Mouse (Mus musculus): ENCODE measurements around the gene Kirrel3. TPM values are rescaled to one million over a fixed set of nuclear protein-coding genes. Genes with fewer than 3 reads are reported as not detected.

The Kirrel3 gene
- polyA plus RNA-seq, 1 experiment from 2014 or later = 48.9 TPM

GRCm38 (mm10) chr9:34809993-34810513, 324.4 kb downstream of the Kirrel3 start:
- no peak overlapping the region for H3K27ac ChIP-seq (ENCODE audit: low read depth, low read length)
- H3K27me3 ChIP-seq (replicated peaks; ENCODE audit: control insufficient read depth, insufficient read depth, low read length) = no peaks in the 10 kb centered on the region
- H3K4me2 ChIP-seq (ENCODE audit: low read length) = no peak overlapping the region
- H3K4me1 ChIP-seq (ENCODE audit: control insufficient read depth, insufficient read depth, low read depth, low read length) = peaks cover 5% of the 10 kb centered on the region
- 49% methylated on average over 5 of the region's 5 CpGs for WGBS
- H3K9ac ChIP-seq (ENCODE audit: low read depth, low read length) = no peak overlapping the region
- no peaks in the 10 kb centered on the region for H3K9me3 ChIP-seq (ENCODE audit: control insufficient read depth, low read length)
- H3K4me3 ChIP-seq (ENCODE audit: low read length) = no peak overlapping the region
- no peaks in the 10 kb centered on the region for H3K36me3 ChIP-seq (ENCODE audit: control insufficient read depth, insufficient read depth, low read length)
- peak; percentile 60 for ATAC-seq

GRCm38 (mm10) chr9:34818325-34818976, 332.8 kb downstream of the Kirrel3 start:
- no peak for ATAC-seq
- H3K9me3 ChIP-seq (ENCODE audit: control insufficient read depth, low read length) = no peaks in the 10 kb centered on the region
- no peak overlapping the region for H3K27ac ChIP-seq (ENCODE audit: low read depth, low read length)
- no peaks in the 10 kb centered on the region for H3K36me3 ChIP-seq (ENCODE audit: control insufficient read depth, insufficient read depth, low read length)
- H3K9ac ChIP-seq (ENCODE audit: low read depth, low read length) = no peak overlapping the region
- H3K4me2 ChIP-seq (ENCODE audit: low read length) = no peak overlapping the region
- H3K4me3 ChIP-seq (ENCODE audit: low read length) = no peak overlapping the region
- 35% methylated on average over 10 of the region's 10 CpGs for WGBS
- H3K4me1 ChIP-seq (ENCODE audit: control insufficient read depth, insufficient read depth, low read depth, low read length) = peaks cover 5% of the 10 kb centered on the region
- H3K27me3 ChIP-seq (replicated peaks; ENCODE audit: control insufficient read depth, insufficient read depth, low read length) = no peaks in the 10 kb centered on the region

GRCm38 (mm10) chr9:34824358-34825088, 338.8 kb downstream of the Kirrel3 start:
- Histone ChIP-seq H3K9ac (ENCODE audit: low read depth, low read length) (no peak overlapping the region), H3K4me3 (ENCODE audit: low read length) (no peak overlapping the region), H3K4me1 (ENCODE audit: control insufficient read depth, insufficient read depth, low read depth, low read length) (peaks cover 5% of the 10 kb centered on the region), H3K4me2 (ENCODE audit: low read length) (no peak overlapping the region), H3K9me3 (ENCODE audit: control insufficient read depth, low read length) (no peaks in the 10 kb centered on the region), H3K27ac (ENCODE audit: low read depth, low read length) (0 out of 2 replicates have a peak overlapping the region, but pooled peaks have one; percentile 9), H3K36me3 (ENCODE audit: control insufficient read depth, insufficient read depth, low read length) (no peaks in the 10 kb centered on the region), H3K27me3 (replicated peaks; ENCODE audit: control insufficient read depth, insufficient read depth, low read length) (no peaks in the 10 kb centered on the region)
- WGBS = 54% methylated on average over 18 of the region's 18 CpGs
- ATAC-seq = peak; percentile 54; the same call in 1 of the 2 replicates

GRCm38 (mm10) chr9:34825089-34825400, 339.4 kb downstream of the Kirrel3 start:
- Histone ChIP-seq H3K27me3 (replicated peaks; ENCODE audit: control insufficient read depth, insufficient read depth, low read length) (no peaks in the 10 kb centered on the region), H3K4me3 (ENCODE audit: low read length) (no peak overlapping the region), H3K4me1 (ENCODE audit: control insufficient read depth, insufficient read depth, low read depth, low read length) (peaks cover 5% of the 10 kb centered on the region), H3K4me2 (ENCODE audit: low read length) (no peak overlapping the region), H3K9ac (ENCODE audit: low read depth, low read length) (no peak overlapping the region), H3K9me3 (ENCODE audit: control insufficient read depth, low read length) (no peaks in the 10 kb centered on the region), H3K27ac (ENCODE audit: low read depth, low read length) (no peak overlapping the region), H3K36me3 (ENCODE audit: control insufficient read depth, insufficient read depth, low read length) (no peaks in the 10 kb centered on the region)
- ATAC-seq = 0 out of 2 replicates have a peak, but pooled peaks have one; percentile 18
- 29% methylated on average over 2 of the region's 2 CpGs for WGBS

DNA sequence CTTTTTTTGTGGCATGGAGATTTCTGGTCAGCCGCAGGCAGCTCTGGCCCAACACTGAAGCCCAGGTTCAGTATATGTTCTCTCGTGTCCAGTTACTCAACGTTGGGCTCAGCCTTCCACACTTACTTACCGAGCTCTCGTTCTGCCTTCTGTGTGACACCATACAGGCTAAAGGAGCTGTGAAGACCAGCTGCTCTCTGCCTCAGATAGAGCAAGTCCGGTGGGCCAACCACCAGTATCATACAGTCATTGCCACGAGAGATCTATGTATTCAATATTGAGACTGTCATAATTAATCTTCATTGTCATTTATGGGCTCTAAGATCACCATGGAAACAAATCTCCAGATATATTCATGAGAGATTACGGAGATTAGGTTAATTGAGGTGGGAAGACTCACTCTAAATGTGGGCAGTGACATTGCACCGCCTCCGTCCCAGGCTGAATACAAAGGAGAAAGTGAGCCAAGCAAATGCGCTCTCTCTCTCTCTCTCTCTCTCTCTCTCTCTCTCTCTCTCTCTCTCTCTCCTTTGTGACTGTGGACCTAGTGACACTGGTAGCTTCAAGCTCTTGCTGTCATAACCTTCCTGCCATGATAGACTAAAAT, 339.8 kb downstream of the Kirrel3 start:
- Histone ChIP-seq H3K4me2 (ENCODE audit: low read length) (no peak overlapping the region), H3K9ac (ENCODE audit: low read depth, low read length) (no peak overlapping the region), H3K27me3 (replicated peaks; ENCODE audit: control insufficient read depth, insufficient read depth, low read length) (no peaks in the 10 kb centered on the region), H3K4me3 (ENCODE audit: low read length) (no peak overlapping the region), H3K9me3 (ENCODE audit: control insufficient read depth, low read length) (no peaks in the 10 kb centered on the region), H3K27ac (ENCODE audit: low read depth, low read length) (no peak overlapping the region), H3K36me3 (ENCODE audit: control insufficient read depth, insufficient read depth, low read length) (no peaks in the 10 kb centered on the region), H3K4me1 (ENCODE audit: control insufficient read depth, insufficient read depth, low read depth, low read length) (peaks cover 5% of the 10 kb centered on the region)
- WGBS = 42% methylated on average over 11 of the region's 11 CpGs
- ATAC-seq = peak; percentile 73

DNA sequence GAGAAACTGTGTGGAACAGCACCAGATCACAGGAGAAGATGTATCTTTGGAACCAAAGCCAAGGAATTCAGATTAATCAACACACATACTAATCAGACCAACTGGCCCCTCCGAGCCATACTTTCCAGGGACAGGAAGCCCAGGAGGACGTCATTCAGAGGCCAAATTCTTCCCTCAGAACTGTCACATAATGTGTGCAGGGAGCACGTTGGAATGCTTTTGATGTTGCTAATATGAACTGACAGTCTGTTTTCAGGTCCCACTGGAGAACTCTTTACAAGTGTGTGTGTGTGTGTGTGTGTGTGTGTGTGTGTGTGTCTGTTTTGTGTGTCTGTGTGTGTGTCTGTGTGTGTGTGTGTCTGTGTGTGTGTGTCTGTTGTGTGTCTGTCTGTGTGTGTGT, 345.0 kb downstream of the Kirrel3 start:
- H3K27ac ChIP-seq (ENCODE audit: low read depth, low read length) = no peak overlapping the region
- H3K4me3 ChIP-seq (ENCODE audit: low read length) = no peak overlapping the region
- ATAC-seq = no peak
- no peaks in the 10 kb centered on the region for H3K9me3 ChIP-seq (ENCODE audit: control insufficient read depth, low read length)
- no peak overlapping the region for H3K4me2 ChIP-seq (ENCODE audit: low read length)
- 38% methylated on average over 3 of the region's 3 CpGs for WGBS
- no peak overlapping the region for H3K9ac ChIP-seq (ENCODE audit: low read depth, low read length)
- H3K36me3 ChIP-seq (ENCODE audit: control insufficient read depth, insufficient read depth, low read length) = no peaks in the 10 kb centered on the region
- H3K27me3 ChIP-seq (replicated peaks; ENCODE audit: control insufficient read depth, insufficient read depth, low read length) = no peaks in the 10 kb centered on the region
- H3K4me1 ChIP-seq (ENCODE audit: control insufficient read depth, insufficient read depth, low read depth, low read length) = no peaks in the 10 kb centered on the region; the same call in none of the 2 replicates

GRCm38 (mm10) chr9:34836801-34837200, 351.1 kb downstream of the Kirrel3 start:
- H3K9me3 ChIP-seq (ENCODE audit: control insufficient read depth, low read length) = no peaks in the 10 kb centered on the region
- no peak overlapping the region for H3K4me2 ChIP-seq (ENCODE audit: low read length)
- H3K27me3 ChIP-seq (replicated peaks; ENCODE audit: control insufficient read depth, insufficient read depth, low read length) = no peaks in the 10 kb centered on the region
- 70% methylated on average over 2 of the region's 2 CpGs for WGBS
- no peak overlapping the region for H3K4me3 ChIP-seq (ENCODE audit: low read length)
- no peaks in the 10 kb centered on the region for H3K36me3 ChIP-seq (ENCODE audit: control insufficient read depth, insufficient read depth, low read length)
- H3K27ac ChIP-seq (ENCODE audit: low read depth, low read length) = no peak overlapping the region
- H3K4me1 ChIP-seq (ENCODE audit: control insufficient read depth, insufficient read depth, low read depth, low read length) = no peaks in the 10 kb centered on the region; the same call in 1 of the 2 replicates
- no peak for ATAC-seq
- H3K9ac ChIP-seq (ENCODE audit: low read depth, low read length) = no peak overlapping the region

DNA sequence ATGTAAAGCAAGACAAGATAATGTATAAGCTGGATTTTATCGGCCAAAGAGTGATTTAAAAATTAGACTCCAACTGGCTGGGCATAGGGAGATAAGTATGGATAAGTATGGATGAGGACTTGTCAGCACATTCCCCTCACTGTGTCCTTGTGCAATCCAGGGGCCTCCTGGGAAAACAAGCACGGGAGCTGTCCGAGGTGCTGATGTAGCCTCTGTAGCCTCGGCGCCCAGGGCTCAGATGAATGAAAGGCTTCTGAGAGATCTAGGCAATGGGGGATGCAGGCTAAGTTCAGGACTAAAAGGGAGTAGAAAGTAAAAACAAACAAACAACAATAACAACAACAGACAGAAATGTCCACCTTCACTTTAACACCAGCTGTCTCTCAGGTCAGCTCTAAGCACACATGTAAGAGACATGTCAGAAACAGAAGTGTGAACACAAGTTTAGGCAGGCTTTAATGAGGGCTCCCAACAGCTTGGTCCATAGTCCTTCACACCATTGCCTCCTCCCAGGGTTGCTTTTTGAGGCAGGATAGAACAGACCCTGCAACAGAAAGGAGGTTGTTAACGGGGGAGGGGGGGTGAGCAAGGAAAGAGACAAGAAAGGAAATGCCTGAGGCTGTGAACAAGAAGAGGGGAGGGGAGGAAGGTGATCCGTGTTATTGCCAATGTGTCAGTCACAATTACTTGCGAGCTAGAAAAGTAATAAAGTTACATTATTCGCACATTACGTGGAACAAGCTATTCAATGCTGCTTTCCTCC, 352.2 kb downstream of the Kirrel3 start:
- no peak overlapping the region for H3K4me2 ChIP-seq (ENCODE audit: low read length)
- no peak overlapping the region for H3K9ac ChIP-seq (ENCODE audit: low read depth, low read length)
- no peak overlapping the region for H3K27ac ChIP-seq (ENCODE audit: low read depth, low read length)
- no peaks in the 10 kb centered on the region for H3K27me3 ChIP-seq (replicated peaks; ENCODE audit: control insufficient read depth, insufficient read depth, low read length)
- no peaks in the 10 kb centered on the region for H3K36me3 ChIP-seq (ENCODE audit: control insufficient read depth, insufficient read depth, low read length)
- no peaks in the 10 kb centered on the region for H3K9me3 ChIP-seq (ENCODE audit: control insufficient read depth, low read length)
- H3K4me3 ChIP-seq (ENCODE audit: low read length) = no peak overlapping the region
- H3K4me1 ChIP-seq (ENCODE audit: control insufficient read depth, insufficient read depth, low read depth, low read length) = no peaks in the 10 kb centered on the region; the same call in 1 of the 2 replicates
- WGBS = 40% methylated on average over 10 of the region's 10 CpGs
- no peak for ATAC-seq

Measured in hindbrain, embryonic 16.5 days (tissue).